Mouse (Mus musculus) embryonic facial prominence, embryonic 15.5 days (tissue): ENCODE results near the gene Acap3. TPM values are rescaled to one million over a fixed set of nuclear protein-coding genes. Genes with fewer than 3 reads are reported as not detected.
A peak's percentile ranks its signal among the peaks of the same experiment; 100 is the strongest.

Source experiments
- ATAC-seq: fragments of 200-750 bp; cut with Nextera tagmentation; 2 replicates; pipeline ENCODE4 v1.8.0; 2017; ENCODE audit warnings: low read depth, moderate TSS enrichment; ENCODE audit not compliant: insufficient number of reproducible peaks, low FRiP score, low TSS enrichment
- H3K27ac ChIP-seq: fragments of 300-500 bp; sonication (generic); replicated peaks from 2 replicates; pipeline ENCODE4 v1.5.1; 2015; ENCODE audit warnings: mild to moderate bottlenecking, inconsistent platforms
- H3K27me3 ChIP-seq: fragments of 300-500 bp; sonication (generic); 2 replicates; pipeline ENCODE4 v1.6.1; 2015; ENCODE audit warnings: inconsistent platforms
- H3K36me3 ChIP-seq: fragments of 300-500 bp; sonication (generic); 2 replicates; pipeline ENCODE4 v1.6.1; 2015; ENCODE audit warnings: mild to moderate bottlenecking, inconsistent platforms
- H3K4me1 ChIP-seq: fragments of 300-500 bp; sonication (generic); 2 replicates; pipeline ENCODE4 v1.6.1; 2015; ENCODE audit warnings: inconsistent platforms
- H3K4me2 ChIP-seq: fragments of 300-500 bp; sonication (generic); replicated peaks from 2 replicates; pipeline ENCODE4 v1.6.1; 2015; ENCODE audit warnings: mild to moderate bottlenecking, inconsistent platforms
- H3K4me3 ChIP-seq: fragments of 300-500 bp; sonication (generic); replicated peaks from 2 replicates; pipeline ENCODE4 v1.5.1; 2015; ENCODE audit warnings: mild to moderate bottlenecking, inconsistent platforms
- H3K9ac ChIP-seq: fragments of 300-500 bp; sonication (generic); 2 replicates; pipeline ENCODE4 v1.6.1; 2015; ENCODE audit warnings: inconsistent platforms
- H3K9me3 ChIP-seq: fragments of 300-500 bp; sonication (generic); replicated peaks from 2 replicates; pipeline ENCODE4 v1.6.1; 2016; ENCODE audit warnings: inconsistent platforms
- WGBS: fragments of 180-500 bp; shearing (Covaris S2); methylation state at CpG from one replicate; pipeline ENCODE4 v1.1.7; 2015; 5-methylcytosine and 5-hydroxymethylcytosine counted together
- polyA plus RNA-seq: library from polyadenylated mRNA; unstranded; fragments of >200 nt; fragmentation: Nextera tagmentation; extraction: Ambion mirVana; gene quantifications from 2 replicates; pipeline ENCODE4 v1.2.1, GENCODE M21; 2015

The Acap3 gene
- polyA plus RNA-seq, 1 experiment from 2014 or later, result 26.2 TPM

- ATAC-seq, result no peak
- Histone ChIP-seq H3K4me2 (no peak overlapping the region), H3K9me3 (no peaks in the 10 kb centered on the region), H3K9ac (no peak overlapping the region), H3K4me1 (peaks cover 22% of the 10 kb centered on the region), H3K27ac (no peak overlapping the region), H3K4me3 (no peak overlapping the region), H3K36me3 (peaks cover 70% of the 10 kb centered on the region), H3K27me3 (no peaks in the 10 kb centered on the region)
- WGBS, result 88% methylated on average over 2 of the region's 2 CpGs
Measured at GRCm38 (mm10) chr4:155898318-155898717, 6.7 kb downstream of the Acap3 start.

GRCm38 (mm10) chr4:155899355-155899754 lies 7.7 kb downstream of the Acap3 start:
- Histone ChIP-seq H3K9me3 (no peaks in the 10 kb centered on the region), H3K4me2 (no peak overlapping the region), H3K9ac (no peak overlapping the region), H3K36me3 (peaks cover 79% of the 10 kb centered on the region), H3K4me3 (no peak overlapping the region), H3K27ac (no peak overlapping the region), H3K27me3 (no peaks in the 10 kb centered on the region), H3K4me1 (peaks cover 12% of the 10 kb centered on the region)
- ATAC-seq, result no peak
- 93% methylated on average over 7 of the region's 7 CpGs for WGBS

- Histone ChIP-seq H3K36me3 (peaks cover 92% of the 10 kb centered on the region), H3K4me1 (no peaks in the 10 kb centered on the region), H3K4me3 (no peak overlapping the region), H3K27me3 (no peaks in the 10 kb centered on the region), H3K4me2 (no peak overlapping the region), H3K9me3 (no peaks in the 10 kb centered on the region), H3K9ac (no peak overlapping the region), H3K27ac (no peak overlapping the region)
- WGBS, result 77% methylated on average over 3 of the region's 3 CpGs
- ATAC-seq, result no peak
Measured at GRCm38 (mm10) chr4:155901205-155901604, 9.6 kb downstream of the Acap3 start.

GRCm38 (mm10) chr4:155903246-155903645 lies 11.6 kb downstream of the Acap3 start:
- H3K36me3 ChIP-seq, result peaks cover 87% of the 10 kb centered on the region
- no peaks in the 10 kb centered on the region for H3K27me3 ChIP-seq
- H3K4me3 ChIP-seq, result no peak overlapping the region
- WGBS, result 92% methylated on average over 13 of the region's 13 CpGs
- no peak overlapping the region for H3K9ac ChIP-seq
- ATAC-seq, result no peak
- no peak overlapping the region for H3K4me2 ChIP-seq
- no peaks in the 10 kb centered on the region for H3K4me1 ChIP-seq
- H3K9me3 ChIP-seq, result no peaks in the 10 kb centered on the region
- H3K27ac ChIP-seq, result no peak overlapping the region

- ATAC-seq, result no peak
- Histone ChIP-seq H3K4me3 (no peak overlapping the region), H3K27me3 (no peaks in the 10 kb centered on the region), H3K9me3 (no peaks in the 10 kb centered on the region), H3K27ac (no peak overlapping the region), H3K36me3 (peaks cover 74% of the 10 kb centered on the region), H3K4me2 (no peak overlapping the region), H3K9ac (no peak overlapping the region), H3K4me1 (no peaks in the 10 kb centered on the region)
- 88% methylated on average over 13 of the region's 13 CpGs for WGBS
Measured at GRCm38 (mm10) chr4:155904318-155905102, 12.9 kb downstream of the Acap3 start.

- WGBS, result 88% methylated on average over 13 of the region's 13 CpGs
- Histone ChIP-seq H3K27me3 (no peaks in the 10 kb centered on the region), H3K27ac (no peak overlapping the region), H3K4me1 (no peaks in the 10 kb centered on the region), H3K9me3 (no peaks in the 10 kb centered on the region), H3K9ac (no peak overlapping the region), H3K4me2 (no peak overlapping the region), H3K4me3 (no peak overlapping the region), H3K36me3 (peaks cover 63% of the 10 kb centered on the region)
- no peak for ATAC-seq
Measured at GRCm38 (mm10) chr4:155905634-155906033, 14.0 kb downstream of the Acap3 start.

- Histone ChIP-seq H3K27ac (no peak overlapping the region), H3K9me3 (no peaks in the 10 kb centered on the region), H3K4me3 (no peak overlapping the region), H3K4me2 (no peak overlapping the region), H3K4me1 (no peaks in the 10 kb centered on the region), H3K36me3 (peaks cover 58% of the 10 kb centered on the region), H3K9ac (no peak overlapping the region), H3K27me3 (no peaks in the 10 kb centered on the region)
- no peak for ATAC-seq
- WGBS, result 78% methylated on average over 9 of the region's 9 CpGs
Measured at GRCm38 (mm10) chr4:155906125-155906524, 14.5 kb downstream of the Acap3 start.

GRCm38 (mm10) chr4:155907003-155907402 lies 15.4 kb downstream of the Acap3 start:
- Histone ChIP-seq H3K27me3 (no peaks in the 10 kb centered on the region), H3K9me3 (no peaks in the 10 kb centered on the region), H3K4me3 (no peak overlapping the region), H3K4me1 (no peaks in the 10 kb centered on the region), H3K4me2 (no peak overlapping the region), H3K36me3 (peaks cover 49% of the 10 kb centered on the region), H3K27ac (no peak overlapping the region), H3K9ac (no peak overlapping the region)
- no peak for ATAC-seq
- 80% methylated on average over 11 of the region's 11 CpGs for WGBS

- WGBS, result 74% methylated on average over 7 of the region's 7 CpGs
Measured at GRCm38 (mm10) chr4:155908281-155908680, 16.7 kb downstream of the Acap3 start.

GRCm38 (mm10) chr4:155908751-155909150 lies 17.1 kb downstream of the Acap3 start:
- Histone ChIP-seq H3K9me3 (no peaks in the 10 kb centered on the region), H3K4me2 (no peak overlapping the region), H3K4me1 (no peaks in the 10 kb centered on the region), H3K27ac (no peak overlapping the region), H3K27me3 (no peaks in the 10 kb centered on the region), H3K36me3 (peaks cover 32% of the 10 kb centered on the region), H3K9ac (no peak overlapping the region), H3K4me3 (no peak overlapping the region)
- WGBS, result 89% methylated on average over 4 of the region's 4 CpGs
- ATAC-seq, result no peak

More at GRCm38 (mm10) chr4:155908281-155908680, 16.7 kb downstream of the Acap3 start:
- Histone ChIP-seq H3K4me3 (no peak overlapping the region), H3K9ac (no peak overlapping the region), H3K4me2 (no peak overlapping the region), H3K9me3 (no peaks in the 10 kb centered on the region), H3K36me3 (peaks cover 37% of the 10 kb centered on the region), H3K4me1 (no peaks in the 10 kb centered on the region), H3K27ac (no peak overlapping the region), H3K27me3 (no peaks in the 10 kb centered on the region)
- ATAC-seq, result no peak

- Histone ChIP-seq H3K9ac (no peak overlapping the region), H3K4me3 (no peak overlapping the region), H3K4me2 (no peak overlapping the region), H3K36me3 (no peaks in the 10 kb centered on the region), H3K9me3 (no peaks in the 10 kb centered on the region), H3K27me3 (0 out of 2 replicates have a peak, but pooled peaks cover 5% of the 10 kb centered on the region), H3K4me1 (no peaks in the 10 kb centered on the region), H3K27ac (no peak overlapping the region)
- no peak for ATAC-seq
- WGBS, result 59% methylated on average over 1 of the region's 1 CpGs
Measured at GRCm38 (mm10) chr4:155932031-155932430, 40.4 kb downstream of the Acap3 start.

- peak overlapping the region; percentile 86 for H3K9ac ChIP-seq
- ATAC-seq, result peak; percentile 28
- peak overlapping the region; percentile 96 for H3K4me3 ChIP-seq
Measured at GRCm38 (mm10) chr4:155943049-155943452, 51.4 kb downstream of the Acap3 start.

More at GRCm38 (mm10) chr4:155943049-155943452, 51.4 kb downstream of the Acap3 start:
- H3K4me1 ChIP-seq, result peaks cover 16% of the 10 kb centered on the region
- H3K4me2 ChIP-seq, result peak overlapping the region; percentile 89
- peak overlapping the region; percentile 85 for H3K27ac ChIP-seq
- 0% methylated on average over 17 of the region's 17 CpGs for WGBS
- H3K27me3 ChIP-seq, result no peaks in the 10 kb centered on the region
- H3K9me3 ChIP-seq, result no peaks in the 10 kb centered on the region
- peaks cover 18% of the 10 kb centered on the region for H3K36me3 ChIP-seq
